Mouse (Mus musculus) frontal cortex, adult (tissue): ENCODE data around the gene Phf2.

Source experiments
- ATAC-seq: cut with Nextera tagmentation; 2 replicates; pipeline ENCODE4 v1.9.2; 2017; ENCODE audit warnings: mild to moderate bottlenecking, moderate library complexity, mixed read lengths; ENCODE audit not compliant: low TSS enrichment

Gene Phf2

GRCm38 (mm10) chr13:48858054-48858453, 12.9 kb downstream of the Phf2 start:
- no peak for ATAC-seq

- no peak for ATAC-seq
These were observed 13.5 kb downstream of the Phf2 start for GRCm38 (mm10) chr13:48857246-48857932.

- no peak for ATAC-seq
These were observed 17.0 kb downstream of the Phf2 start for GRCm38 (mm10) chr13:48853947-48854346.

- ATAC-seq: no peak
These were observed 17.4 kb downstream of the Phf2 start for GRCm38 (mm10) chr13:48853475-48853874.

- no peak for ATAC-seq
These were observed 18.1 kb downstream of the Phf2 start for GRCm38 (mm10) chr13:48852859-48853258.

- no peak for ATAC-seq
These were observed 19.2 kb downstream of the Phf2 start for GRCm38 (mm10) chr13:48851719-48852118.

GRCm38 (mm10) chr13:48850771-48851170, 20.1 kb downstream of the Phf2 start:
- no peak; the same call in 1 of the 2 replicates for ATAC-seq

GRCm38 (mm10) chr13:48850326-48850725, 20.6 kb downstream of the Phf2 start:
- no peak for ATAC-seq

GRCm38 (mm10) chr13:48849155-48849554, 21.8 kb downstream of the Phf2 start:
- ATAC-seq: no peak

GRCm38 (mm10) chr13:48845308-48845707, 25.6 kb downstream of the Phf2 start:
- no peak for ATAC-seq

- no peak for ATAC-seq
These were observed 27.4 kb downstream of the Phf2 start for GRCm38 (mm10) chr13:48843530-48843929.

- peak; percentile 15; the same call in 1 of the 2 replicates for ATAC-seq
These were observed 28.9 kb downstream of the Phf2 start for GRCm38 (mm10) chr13:48841905-48842592.

- no peak for ATAC-seq
These were observed 32.6 kb downstream of the Phf2 start for GRCm38 (mm10) chr13:48838284-48838683.

- no peak for ATAC-seq
These were observed 33.4 kb downstream of the Phf2 start for GRCm38 (mm10) chr13:48837537-48837936.

- ATAC-seq: peak; percentile 53; the same call in 1 of the 2 replicates
These were observed 40.2 kb downstream of the Phf2 start for GRCm38 (mm10) chr13:48830528-48831250.

- no peak for ATAC-seq
These were observed 41.1 kb downstream of the Phf2 start for GRCm38 (mm10) chr13:48829780-48830179.

- no peak for ATAC-seq
These were observed 48.0 kb downstream of the Phf2 start for GRCm38 (mm10) chr13:48822871-48823270.

GRCm38 (mm10) chr13:48822288-48822687, 48.6 kb downstream of the Phf2 start:
- ATAC-seq: no peak

- no peak for ATAC-seq
These were observed 51.8 kb downstream of the Phf2 start for GRCm38 (mm10) chr13:48819131-48819530.

- ATAC-seq: no peak
These were observed 56.5 kb downstream of the Phf2 start for GRCm38 (mm10) chr13:48814406-48814805.

- ATAC-seq: no peak
These were observed 59.9 kb downstream of the Phf2 start for GRCm38 (mm10) chr13:48810991-48811390.

GRCm38 (mm10) chr13:48810274-48810823, 60.6 kb downstream of the Phf2 start:
- ATAC-seq: no peak
